Mouse (Mus musculus) forelimb bud, embryonic 11.5 days (tissue): ENCODE data around the gene Vmn2r52.
"Not testable (repeated sequence)": the region's sequence is repeated elsewhere in the genome, so short reads cannot be mapped to it uniquely, and the experiment has no call there.

ENCODE experiments used
- DNase-seq: peaks from one replicate; pipeline ENCODE4 v3.0.0-alpha.2; 2012; ENCODE audit warnings: low read depth, low spot score

The Vmn2r52 gene

DNA sequence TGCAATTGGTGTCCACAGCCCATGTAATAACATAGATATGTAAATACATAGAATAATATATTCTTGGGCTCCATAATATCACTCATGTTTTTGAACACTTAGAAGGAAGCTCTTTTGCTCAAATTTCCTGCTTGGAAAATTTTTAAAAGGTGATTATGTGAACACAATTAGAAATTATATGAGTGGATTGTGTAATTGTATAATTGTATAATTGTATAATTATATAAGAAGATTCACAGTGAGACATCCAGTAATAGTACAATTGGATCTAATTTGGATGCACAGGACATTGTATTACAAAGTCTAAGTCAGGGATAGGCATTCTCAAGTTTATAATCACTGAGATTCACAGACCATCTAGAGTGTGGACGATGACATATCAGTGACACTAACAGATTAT, at the start of gene Vmn2r52:
Gene Vmn2r52, minus strand, starts transcription at position 101 of the 400 bp plus-strand sequence.
- DNase-seq, result no peak

- not testable (repeated sequence) for DNase-seq
Observed at GRCm38 (mm10) chr7:10105641-10106040, 70.7 kb downstream of the Vmn2r52 start, which contains the start of gene Vmn2r51. TSS of gene Vmn2r51 (minus strand) at chr7:10105741.
